Mouse (Mus musculus): ENCODE measurements around the gene Prr22. TPM values are rescaled to one million over a fixed set of nuclear protein-coding genes. Genes with fewer than 3 reads are reported as not detected.

The Prr22 gene
- polyA plus RNA-seq, 1 experiment from 2014 or later: 0.84 TPM

DNA sequence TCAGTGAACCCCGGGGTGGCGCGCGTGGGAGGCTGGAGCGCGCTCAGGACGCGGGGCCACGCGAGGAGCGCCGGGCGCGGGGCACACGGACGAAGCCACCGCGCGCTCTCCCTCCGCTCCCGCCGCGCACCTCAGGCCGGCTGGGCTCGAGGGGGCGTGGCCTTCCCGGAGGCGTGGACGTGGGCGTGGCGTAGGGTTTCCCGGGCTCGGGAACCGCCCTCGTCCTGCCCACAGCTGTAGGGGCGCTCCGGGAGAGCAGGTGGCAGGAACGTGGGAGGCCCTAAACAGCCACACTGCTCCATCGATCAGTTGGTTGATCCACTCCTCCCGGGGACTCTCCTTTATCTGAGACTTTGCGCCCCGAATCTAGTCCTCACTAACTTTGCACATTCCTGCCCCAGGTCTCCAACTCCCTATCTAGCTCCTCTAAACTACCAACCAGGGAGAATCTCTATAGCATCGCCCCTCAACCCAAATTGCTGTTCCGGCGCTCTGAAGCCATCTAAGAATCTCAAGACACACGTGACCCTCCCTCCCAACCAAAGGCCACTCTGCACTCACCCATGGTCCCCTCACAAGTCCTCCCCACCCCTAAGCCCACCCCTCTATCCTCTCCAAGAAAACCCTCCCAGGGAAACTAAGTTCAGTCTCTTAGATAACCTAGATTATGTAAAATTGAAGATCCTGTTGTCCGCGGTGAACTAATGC is 12.5 kb upstream of the Prr22 start, which contains the start of gene Nrtn:
TSS of gene Nrtn (minus strand) at position 115 of the 708 bp plus-strand sequence.
- peaks cover 44% of the 10 kb centered on the region for H3K27me3 ChIP-seq (ENCODE audit: control insufficient read depth, insufficient read depth, low read depth, low read length)
- no peaks in the 10 kb centered on the region for H3K36me3 ChIP-seq (ENCODE audit: control insufficient read depth, insufficient read depth, low read length)
- no peaks in the 10 kb centered on the region for H3K9me3 ChIP-seq (ENCODE audit: control insufficient read depth, low read length)
- peaks cover 34% of the 10 kb centered on the region for H3K4me1 ChIP-seq (replicated peaks; ENCODE audit: control insufficient read depth, insufficient read depth, low read length)
- under 1% methylated on average over 33 of the region's 48 CpGs for WGBS
- peak within 1 kb of the TSS; percentile 99 for H3K4me2 ChIP-seq (ENCODE audit: low read depth, low read length)
- ATAC-seq (ENCODE audit: low read depth): peak; percentile 76
- no peak within 1 kb of the TSS for H3K27ac ChIP-seq (ENCODE audit: low read length)
- H3K4me3 ChIP-seq (ENCODE audit: low read length): peak within 1 kb of the TSS; percentile 59
- peak within 1 kb of the TSS; percentile 72 for H3K9ac ChIP-seq (ENCODE audit: low read length)

GRCm38 (mm10) chr17:56758132-56758531 is 11.9 kb upstream of the Prr22 start:
- Histone ChIP-seq H3K27me3 (ENCODE audit: control insufficient read depth, insufficient read depth, low read depth, low read length) (peaks cover 38% of the 10 kb centered on the region), H3K4me1 (replicated peaks; ENCODE audit: control insufficient read depth, insufficient read depth, low read length) (peaks cover 37% of the 10 kb centered on the region), H3K27ac (ENCODE audit: low read length) (no peak overlapping the region), H3K9me3 (ENCODE audit: control insufficient read depth, low read length) (no peaks in the 10 kb centered on the region), H3K36me3 (ENCODE audit: control insufficient read depth, insufficient read depth, low read length) (no peaks in the 10 kb centered on the region), H3K9ac (ENCODE audit: low read length) (no peak overlapping the region), H3K4me2 (ENCODE audit: low read depth, low read length) (peak overlapping the region; percentile 99), H3K4me3 (ENCODE audit: low read length) (no peak overlapping the region)
- 8% methylated on average over 12 of the region's 12 CpGs for WGBS
- ATAC-seq (ENCODE audit: low read depth): peak; percentile 15; the same call in 1 of the 2 replicates

DNA sequence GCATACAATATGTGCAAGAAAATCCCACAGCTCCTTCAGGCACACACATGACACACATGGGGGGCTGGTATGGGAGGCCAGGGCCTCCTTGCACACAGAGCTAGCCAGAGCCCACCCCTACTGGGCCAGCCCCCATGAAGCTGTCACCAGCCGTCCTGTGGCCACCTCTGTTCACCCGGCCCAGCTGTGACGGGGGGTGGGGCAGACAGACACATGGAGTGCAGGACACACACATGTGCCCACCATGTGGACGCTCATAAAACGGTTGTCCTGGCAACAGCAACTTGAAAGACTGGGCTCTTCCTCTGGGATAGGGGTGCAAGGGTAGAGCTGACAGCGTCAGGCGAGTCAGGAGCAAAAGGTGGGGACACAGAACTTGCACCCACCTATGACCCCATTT is 10.8 kb upstream of the Prr22 start:
- Histone ChIP-seq H3K4me2 (ENCODE audit: low read depth, low read length) (no peak overlapping the region), H3K9ac (ENCODE audit: low read length) (no peak overlapping the region), H3K9me3 (ENCODE audit: control insufficient read depth, low read length) (no peaks in the 10 kb centered on the region), H3K27me3 (ENCODE audit: control insufficient read depth, insufficient read depth, low read depth, low read length) (peaks cover 27% of the 10 kb centered on the region), H3K4me1 (replicated peaks; ENCODE audit: control insufficient read depth, insufficient read depth, low read length) (peaks cover 28% of the 10 kb centered on the region), H3K27ac (ENCODE audit: low read length) (no peak overlapping the region), H3K4me3 (ENCODE audit: low read length) (no peak overlapping the region), H3K36me3 (ENCODE audit: control insufficient read depth, insufficient read depth, low read length) (no peaks in the 10 kb centered on the region)
- ATAC-seq (ENCODE audit: low read depth): no peak
- WGBS: 42% methylated on average over 7 of the region's 7 CpGs

DNA sequence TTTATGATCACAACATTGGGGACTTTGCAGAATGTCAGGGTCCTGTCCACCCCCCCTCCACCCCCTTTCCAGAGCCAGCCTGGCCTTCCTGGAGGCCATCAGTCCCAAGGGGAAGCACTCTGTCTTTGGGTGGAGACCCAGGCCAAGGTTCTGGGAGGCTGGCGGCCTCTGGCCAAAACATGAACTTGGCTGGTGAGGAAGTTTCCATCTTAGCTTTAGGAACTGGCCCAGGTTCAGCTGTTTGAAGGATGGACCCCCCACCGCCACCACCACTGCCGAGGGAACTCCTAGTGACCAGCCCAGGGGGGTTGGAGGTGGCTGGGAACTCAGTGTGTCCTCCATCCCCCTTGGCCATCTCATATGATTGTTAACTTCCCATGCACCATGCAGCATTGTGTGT is 9.0 kb upstream of the Prr22 start:
- Histone ChIP-seq H3K27ac (ENCODE audit: low read length) (no peak overlapping the region), H3K9me3 (ENCODE audit: control insufficient read depth, low read length) (no peaks in the 10 kb centered on the region), H3K36me3 (ENCODE audit: control insufficient read depth, insufficient read depth, low read length) (no peaks in the 10 kb centered on the region), H3K27me3 (ENCODE audit: control insufficient read depth, insufficient read depth, low read depth, low read length) (peaks cover 11% of the 10 kb centered on the region), H3K4me2 (ENCODE audit: low read depth, low read length) (no peak overlapping the region), H3K9ac (ENCODE audit: low read length) (no peak overlapping the region), H3K4me3 (ENCODE audit: low read length) (no peak overlapping the region), H3K4me1 (replicated peaks; ENCODE audit: control insufficient read depth, insufficient read depth, low read length) (peaks cover 28% of the 10 kb centered on the region)
- 62% methylated on average over 3 of the region's 3 CpGs for WGBS
- no peak for ATAC-seq (ENCODE audit: low read depth)

DNA sequence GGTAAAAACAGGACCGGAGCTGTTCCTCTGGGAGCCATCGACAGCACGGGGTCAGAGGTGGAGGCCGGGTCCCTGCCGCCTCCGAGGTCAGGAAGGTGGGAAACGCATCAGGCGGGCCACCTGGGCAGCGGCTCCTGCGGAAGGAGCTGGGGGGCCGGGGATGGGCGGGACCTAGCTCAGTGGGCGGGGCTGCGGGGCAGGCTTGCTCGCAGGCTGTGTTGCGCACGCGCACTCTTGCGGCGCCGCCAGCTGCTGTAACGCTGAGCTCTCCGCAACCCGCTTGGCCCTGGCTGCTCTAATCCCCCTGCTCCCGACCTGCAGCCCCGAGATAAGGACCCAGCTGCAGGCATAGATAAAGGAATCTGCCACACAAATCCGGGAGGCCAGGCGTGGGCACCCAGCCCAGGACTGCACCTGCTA is 8.0 kb upstream of the Prr22 start:
- ATAC-seq (ENCODE audit: low read depth): peak; percentile 44
- Histone ChIP-seq H3K4me1 (replicated peaks; ENCODE audit: control insufficient read depth, insufficient read depth, low read length) (peaks cover 25% of the 10 kb centered on the region), H3K27ac (ENCODE audit: low read length) (peak overlapping the region; percentile 65), H3K9ac (ENCODE audit: low read length) (peak overlapping the region; percentile 71), H3K4me3 (ENCODE audit: low read length) (peak overlapping the region; percentile 57), H3K36me3 (ENCODE audit: control insufficient read depth, insufficient read depth, low read length) (peaks cover 1% of the 10 kb centered on the region; the same call in 1 of the 2 replicates), H3K9me3 (ENCODE audit: control insufficient read depth, low read length) (no peaks in the 10 kb centered on the region), H3K4me2 (ENCODE audit: low read depth, low read length) (peak overlapping the region; percentile 66), H3K27me3 (ENCODE audit: control insufficient read depth, insufficient read depth, low read depth, low read length) (peaks cover 5% of the 10 kb centered on the region)
- 0% methylated on average over 24 of the region's 28 CpGs for WGBS

GRCm38 (mm10) chr17:56762769-56763731 is 7.0 kb upstream of the Prr22 start:
- 41% methylated on average over 27 of the region's 27 CpGs for WGBS
- Histone ChIP-seq H3K4me3 (ENCODE audit: low read length) (no peak overlapping the region; the same call in 1 of the 2 replicates), H3K4me2 (ENCODE audit: low read depth, low read length) (no peak overlapping the region; the same call in 1 of the 2 replicates), H3K9ac (ENCODE audit: low read length) (no peak overlapping the region), H3K4me1 (replicated peaks; ENCODE audit: control insufficient read depth, insufficient read depth, low read length) (peaks cover 19% of the 10 kb centered on the region), H3K36me3 (ENCODE audit: control insufficient read depth, insufficient read depth, low read length) (peaks cover 10% of the 10 kb centered on the region), H3K27me3 (ENCODE audit: control insufficient read depth, insufficient read depth, low read depth, low read length) (no peaks in the 10 kb centered on the region), H3K27ac (ENCODE audit: low read length) (peak overlapping the region; percentile 65; the same call in 1 of the 2 replicates), H3K9me3 (ENCODE audit: control insufficient read depth, low read length) (no peaks in the 10 kb centered on the region)
- ATAC-seq (ENCODE audit: low read depth): no peak

DNA sequence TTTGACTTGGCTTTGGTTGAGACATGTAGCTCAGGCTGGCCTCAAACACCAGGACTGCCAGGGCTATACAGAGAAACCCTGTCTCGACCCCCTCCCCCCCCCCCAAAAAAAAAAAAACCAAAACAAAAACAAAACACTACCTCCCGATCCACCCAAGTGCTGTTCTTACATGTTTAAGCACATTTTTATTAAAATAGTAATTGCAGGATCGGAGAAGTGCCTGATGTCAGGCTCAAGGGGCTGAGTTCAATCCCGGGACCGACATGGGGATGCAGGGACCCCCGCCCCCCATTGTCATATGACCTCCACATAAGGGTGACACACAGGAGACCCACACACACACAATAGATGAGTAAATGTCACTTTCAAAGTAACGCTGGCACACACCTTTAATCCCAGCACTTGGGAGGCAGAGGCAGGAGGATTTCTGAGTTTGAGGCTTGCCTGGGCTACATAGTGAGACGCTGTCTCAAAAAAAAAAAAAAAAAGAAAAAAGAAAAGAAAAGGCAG is 6.3 kb upstream of the Prr22 start:
- Histone ChIP-seq H3K36me3 (ENCODE audit: control insufficient read depth, insufficient read depth, low read length) (peaks cover 16% of the 10 kb centered on the region), H3K4me1 (replicated peaks; ENCODE audit: control insufficient read depth, insufficient read depth, low read length) (peaks cover 19% of the 10 kb centered on the region), H3K4me3 (ENCODE audit: low read length) (peak overlapping the region; percentile 73), H3K9ac (ENCODE audit: low read length) (peak overlapping the region; percentile 82; the same call in 1 of the 2 replicates), H3K27me3 (ENCODE audit: control insufficient read depth, insufficient read depth, low read depth, low read length) (no peaks in the 10 kb centered on the region), H3K9me3 (ENCODE audit: control insufficient read depth, low read length) (no peaks in the 10 kb centered on the region), H3K27ac (ENCODE audit: low read length) (no peak overlapping the region; the same call in 1 of the 2 replicates), H3K4me2 (ENCODE audit: low read depth, low read length) (peak overlapping the region; percentile 87)
- WGBS: 75% methylated on average over 8 of the region's 8 CpGs
- no peak for ATAC-seq (ENCODE audit: low read depth)

GRCm38 (mm10) chr17:56764474-56765354 is 5.3 kb upstream of the Prr22 start, which contains the start of gene Dus3l:
Gene Dus3l, plus strand, starts transcription at chr17:56764757.
- Histone ChIP-seq H3K4me1 (replicated peaks; ENCODE audit: control insufficient read depth, insufficient read depth, low read length) (peaks cover 19% of the 10 kb centered on the region), H3K27me3 (ENCODE audit: control insufficient read depth, insufficient read depth, low read depth, low read length) (no peaks in the 10 kb centered on the region), H3K27ac (ENCODE audit: low read length) (peak within 1 kb of the TSS; percentile 96), H3K36me3 (ENCODE audit: control insufficient read depth, insufficient read depth, low read length) (peaks cover 25% of the 10 kb centered on the region), H3K4me2 (ENCODE audit: low read depth, low read length) (peak within 1 kb of the TSS; percentile 87), H3K9me3 (ENCODE audit: control insufficient read depth, low read length) (no peaks in the 10 kb centered on the region), H3K4me3 (ENCODE audit: low read length) (peak within 1 kb of the TSS; percentile 73), H3K9ac (ENCODE audit: low read length) (peak within 1 kb of the TSS; percentile 82)
- under 1% methylated on average over 58 of the region's 58 CpGs for WGBS
- peak; percentile 81 for ATAC-seq (ENCODE audit: low read depth)

All from lung, embryonic 16.5 days (tissue).